ENCODE assay signal across 20 mouse cellular contexts in genomic region chr9:15103579-15104300, GRCm38 (mm10). TPM values are rescaled to one million over a fixed set of nuclear protein-coding genes. Genes with fewer than 3 reads are reported as not detected.
DNase-seq lines count a peak whose midpoint lies in the region; ATAC-seq and TF ChIP-seq lines count a peak whose summit lies in the region.
"Had no signal": no experiment of that assay in that cellular context is flagged by ENCODE, and none has a peak within 500 bp of the region (broad histone marks: within the 10 kb centered on the region; RNA-seq: fewer than 3 reads in every experiment).

No protein-coding gene starts in this region.

- peak; percentile 12 to 78 for DNase-seq in adrenal gland, adult (ENCODE audit: inconsistent age in 2 of 2, low spot score in 1 of 2)
- no peak for DNase-seq in adrenal gland, postnatal 4 days (ENCODE audit: low spot score in 2 of 2)
- peak; percentile 70 for DNase-seq in brain, adult 2 months (ENCODE audit: low read depth, low spot score)
- DNase-seq in urinary bladder, postnatal 36 days (ENCODE audit: low spot score in 2 of 2) = no peak
- DNase-seq in thymus, postnatal 36 days = no peak
- DNase-seq: cerebellum, adult 11 months; heart, postnatal 14 days; lung, postnatal 4 days; thymus, postnatal 4 days had no signal

- peak overlapping the region; percentile 76 for H3K4me3 ChIP-seq in megakaryocyte, embryonic 14.5 days (replicated peaks)
- no peak overlapping the region for H3K4me3 ChIP-seq in olfactory bulb, adult 2 months (ENCODE audit: insufficient read depth, low read depth, low read length)
- H3K4me3 ChIP-seq: erythroblast, embryonic 14.5 days; liver, embryonic 15.5 days had no signal

- ATAC-seq in megakaryocyte, adult 5-6 weeks (ENCODE audit: poor library complexity, severe bottlenecking) = no peak
- ATAC-seq: hindbrain, postnatal 0 days had no signal

- peaks cover 25% of the 10 kb centered on the region for H3K4me1 ChIP-seq in megakaryocyte, embryonic 14.5 days
- H3K4me1 ChIP-seq in olfactory bulb, adult 2 months (ENCODE audit: control insufficient read depth, insufficient read depth, low read length) = peaks cover 14% of the 10 kb centered on the region

- WGBS in olfactory bulb, adult 2 months = 41% methylated on average over 11 of the region's 11 CpGs

- H3K27ac ChIP-seq in olfactory bulb, adult 2 months (ENCODE audit: insufficient read depth, low read depth, low read length) = peak overlapping the region; percentile 85
- H3K27ac ChIP-seq: hindbrain, postnatal 0 days; liver, embryonic 15.5 days; stomach, postnatal 0 days had no signal

- H3K27me3 ChIP-seq in megakaryocyte, embryonic 14.5 days (replicated peaks) = peaks cover 35% of the 10 kb centered on the region
- H3K27me3 ChIP-seq: liver, embryonic 15.5 days had no signal

- no peaks in the 10 kb centered on the region for H3K9me3 ChIP-seq in megakaryocyte, embryonic 14.5 days
- H3K9me3 ChIP-seq: liver, embryonic 15.5 days had no signal

- H3K36me3 ChIP-seq in megakaryocyte, embryonic 14.5 days (replicated peaks; ENCODE audit: low read length) = no peaks in the 10 kb centered on the region
- H3K36me3 ChIP-seq: liver, embryonic 15.5 days had no signal

- no peak for TF ChIP-seq CTCF in olfactory bulb, adult 2 months (IDR thresholded peaks at IDR 0.05; ENCODE audit: insufficient read depth, low read depth, low read length)

- TF ChIP-seq POLR2A in olfactory bulb, adult 2 months (IDR thresholded peaks at IDR 0.05; ENCODE audit: insufficient read depth, low read depth, low read length) = no peak

RNA-seq across cellular contexts. Expression of gene Hephl1, which starts 8.2 kb away (rescaled TPM):
- under 1 TPM; 0.14 to 0.17 TPM for total RNA-seq in adrenal gland, postnatal 4 days (2021)
- not detected in 2 replicates for polyA plus RNA-seq in megakaryocyte, embryonic 14.5 days (2012; ENCODE audit: insufficient read depth, low replicate concordance)
- total RNA-seq in megakaryocyte, adult 5-6 weeks (2015) = not detected in 2 replicates
- not detected in 2 replicates for total RNA-seq in megakaryocyte, adult 5-6 weeks (2017)
- polyA plus RNA-seq in olfactory bulb, adult 2 months (2012; ENCODE audit: insufficient read depth, insufficient read length, low replicate concordance, missing spikeins) = not detected in 2 replicates
- total RNA-seq: layer of hippocampus, adult 18-20 months; left cerebral cortex, postnatal 10 days had no signal
- polyA plus RNA-seq: erythroblast, embryonic 14.5 days; hindbrain, postnatal 0 days; kidney, embryonic 14.5 days; liver, embryonic 15.5 days; spleen, adult 2 months; stomach, postnatal 0 days had no signal

RNA-seq across cellular contexts. Expression of gene Panx1, which starts 58.5 kb away (rescaled TPM):
- 10 to 100 TPM; 17.4 to 22.6 TPM for total RNA-seq in adrenal gland, postnatal 4 days (2021)
- polyA plus RNA-seq in megakaryocyte, embryonic 14.5 days (2012; ENCODE audit: insufficient read depth, low replicate concordance) = 13.0 and 18.4 TPM in 2 replicates
- 13.9 and 15.1 TPM in 2 replicates for total RNA-seq in megakaryocyte, adult 5-6 weeks (2015)
- total RNA-seq in megakaryocyte, adult 5-6 weeks (2017) = 10.2 and 11.5 TPM in 2 replicates
- not detected in 2 replicates for polyA plus RNA-seq in olfactory bulb, adult 2 months (2012; ENCODE audit: insufficient read depth, insufficient read length, low replicate concordance, missing spikeins)

Comparison
In these comparisons a context has a peak if more than half of its experiments do, and no peak if none do; other contexts are left out.
1. DNase-seq: peak in adrenal gland, adult (2 of 2) and brain, adult 2 months (single experiment); none in adrenal gland, postnatal 4 days (0 of 2), urinary bladder, postnatal 36 days (0 of 2) and thymus, postnatal 36 days (0 of 2).